Mouse (Mus musculus) adrenal gland, adult 18-20 months (tissue): ENCODE results near the gene Mboat7. TPM values are rescaled to one million over a fixed set of nuclear protein-coding genes. Genes with fewer than 3 reads are reported as not detected.
"Not testable (repeated sequence)": the region's sequence is repeated elsewhere in the genome, so short reads cannot be mapped to it uniquely, and the experiment has no call there.

Source experiments
- DNase-seq, 2 experiments: peaks; one replicate each; pipeline ENCODE4 v3.0.0; 2021 to 2022; ENCODE audit warnings: low spot score in 2 of 2
- long read RNA-seq, 2 experiments: library from polyadenylated mRNA; stranded (forward); transcript quantifications; one replicate each; pipeline ENCODE4 v2.0.0; 2021
- total RNA-seq, 2 experiments: library from RNA; stranded (reverse); gene quantifications; 1 replicate in 1 of 2; 2 replicates in 1 of 2; pipeline ENCODE4 v1.2.3; 2021

Mboat7 gene
- total RNA-seq: 10 to 100 TPM; 61.3 to 82.9 TPM
- long read RNA-seq, experiment 1, transcript Mboat7-201 (8 exons, 2,878 nt): major isoform, 47 of 64 reads
- long read RNA-seq, experiment 1, transcript Mboat7-206 (2 exons, 795 nt): minor isoform, 6 of 64 reads
- long read RNA-seq, experiment 1, partial matches to known transcripts: 2 of 64 reads
- long read RNA-seq, experiment 1, other reads (novel, unspliced or antisense): 9 of 64 reads
- long read RNA-seq, experiment 2, transcript Mboat7-201 (8 exons, 2,878 nt): major isoform, 74 of 95 reads
- long read RNA-seq, experiment 2, transcript Mboat7-206 (2 exons, 795 nt): minor isoform, 7 of 95 reads
- long read RNA-seq, experiment 2, partial matches to known transcripts: 5 of 95 reads
- long read RNA-seq, experiment 2, other reads (novel, unspliced or antisense): 7 of 95 reads

DNA sequence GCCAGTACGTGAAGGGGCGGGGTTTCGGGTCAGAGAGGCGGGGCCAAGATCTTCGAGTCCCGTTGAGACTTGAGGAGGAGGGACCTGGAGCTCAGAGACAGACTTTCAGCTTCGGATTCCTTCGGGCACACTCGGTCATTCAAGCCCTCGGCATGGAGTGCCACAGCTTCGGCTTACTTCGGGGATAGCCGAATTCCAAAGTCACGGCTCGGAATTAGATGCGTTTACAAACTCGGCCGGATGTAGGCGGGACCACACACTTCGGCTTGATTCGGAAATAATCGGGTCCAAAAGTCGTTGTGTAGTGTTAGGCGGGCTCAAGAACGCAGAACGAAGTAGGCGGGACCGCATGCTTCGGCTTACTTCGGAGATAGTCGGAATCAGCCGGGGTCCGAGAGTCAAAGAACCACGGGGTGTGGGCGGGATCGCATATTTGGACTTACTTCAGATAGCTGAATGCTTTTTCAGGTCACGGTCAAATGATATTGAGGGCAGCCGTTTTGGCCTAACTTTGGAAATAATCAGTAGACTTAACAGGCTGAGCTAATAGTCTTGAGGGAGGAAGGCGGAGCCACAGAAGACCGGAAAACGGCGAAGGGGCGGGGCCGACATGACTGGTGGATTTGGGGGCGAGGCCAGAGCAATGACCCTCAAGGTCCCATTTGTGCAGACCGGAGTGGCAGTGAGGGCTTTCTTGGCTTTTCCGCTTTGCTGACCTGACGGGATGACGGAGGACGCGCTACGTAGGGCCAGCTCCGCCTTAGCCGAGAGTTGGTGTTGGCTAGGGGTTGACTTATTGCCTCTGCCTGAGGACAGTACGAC is at the start of gene Mboat7:
Gene Mboat7 (minus strand): TSS at position 537 of the 822 bp plus-strand sequence.
- DNase-seq: peak; percentile 88 to 89

DNA sequence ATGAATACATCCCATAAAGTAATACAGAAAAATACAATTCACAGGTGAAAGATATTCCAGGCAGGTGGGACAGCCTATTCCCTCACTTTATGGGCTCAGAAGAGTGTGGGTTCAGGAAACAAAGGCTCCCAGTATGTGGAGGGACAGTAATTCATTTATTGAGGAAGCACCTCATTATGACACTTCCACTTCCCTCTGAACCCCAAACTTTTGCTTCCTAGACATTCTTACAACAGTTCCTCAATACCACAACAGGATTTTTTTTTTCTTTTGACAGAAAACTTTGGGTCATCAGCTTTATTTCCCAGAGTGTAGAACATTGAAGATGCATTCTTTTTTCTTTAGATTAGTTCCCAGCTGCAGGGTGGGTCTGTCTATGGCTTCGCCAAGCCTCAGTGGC is 39.4 kb upstream of the Mboat7 start:
- not testable (repeated sequence) for DNase-seq

- not testable (repeated sequence) for DNase-seq
Measured at GRCm38 (mm10) chr7:3725459-3725858, 32.1 kb upstream of the Mboat7 start.

- DNase-seq: not testable (repeated sequence)
Measured at GRCm38 (mm10) chr7:3720268-3720667, 26.9 kb upstream of the Mboat7 start, which contains the start of gene Pirb. Pirb (minus strand) TSS chr7:3720391.

- DNase-seq: no peak
Measured at GRCm38 (mm10) chr7:3715249-3715648, 21.9 kb upstream of the Mboat7 start.

DNA sequence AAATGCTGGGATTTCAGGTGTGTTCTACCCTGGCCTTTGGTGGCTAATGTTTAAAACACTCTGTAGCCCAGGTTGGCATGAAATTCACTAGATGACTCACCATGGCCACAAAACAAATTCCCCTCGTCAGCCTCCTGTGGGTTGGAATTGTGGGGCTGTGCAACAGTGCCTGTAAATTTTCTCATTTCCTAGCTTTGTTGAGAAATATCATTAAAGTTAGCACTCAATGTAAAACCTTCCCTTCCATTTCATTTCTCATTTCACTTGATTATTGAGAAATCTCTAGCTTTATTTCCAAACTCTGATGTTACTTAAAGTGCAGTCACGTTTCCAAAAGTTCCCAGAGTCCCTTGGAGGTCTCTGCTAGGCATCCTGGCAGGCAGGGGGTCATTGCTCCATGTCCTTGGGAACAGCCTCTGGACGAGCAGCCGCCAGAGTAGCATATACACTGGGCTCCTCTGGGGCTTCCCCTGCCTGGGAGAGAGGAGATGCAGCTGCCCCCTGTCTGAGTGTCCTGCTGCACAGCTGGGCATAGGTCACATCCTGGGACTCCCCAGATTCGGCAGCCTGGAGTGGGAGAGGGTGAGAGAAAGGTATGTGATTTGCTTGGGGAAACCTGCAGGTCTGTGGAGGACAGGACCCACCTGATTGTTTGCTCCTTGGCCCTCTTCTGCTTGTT is 19.1 kb upstream of the Mboat7 start:
- no peak for DNase-seq

DNA sequence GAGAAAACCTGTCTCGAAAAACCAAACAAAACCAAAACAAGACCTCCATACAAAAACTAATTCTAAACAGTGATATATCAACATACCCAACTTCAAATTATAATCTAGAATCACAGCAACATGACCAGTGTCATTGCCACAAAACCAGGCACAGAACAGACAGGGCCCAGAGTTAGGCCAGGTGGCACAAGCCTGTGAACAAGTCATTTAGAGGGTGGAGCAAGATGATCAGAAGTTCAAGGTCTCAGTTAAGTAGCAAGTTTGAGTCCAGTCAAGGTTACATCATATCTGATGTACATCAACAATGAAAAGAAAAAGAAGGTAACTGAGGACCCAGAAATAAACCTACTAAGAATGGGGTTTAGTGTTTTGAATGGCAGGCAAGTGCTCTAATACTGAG is 15.7 kb upstream of the Mboat7 start:
- DNase-seq: no peak

DNA sequence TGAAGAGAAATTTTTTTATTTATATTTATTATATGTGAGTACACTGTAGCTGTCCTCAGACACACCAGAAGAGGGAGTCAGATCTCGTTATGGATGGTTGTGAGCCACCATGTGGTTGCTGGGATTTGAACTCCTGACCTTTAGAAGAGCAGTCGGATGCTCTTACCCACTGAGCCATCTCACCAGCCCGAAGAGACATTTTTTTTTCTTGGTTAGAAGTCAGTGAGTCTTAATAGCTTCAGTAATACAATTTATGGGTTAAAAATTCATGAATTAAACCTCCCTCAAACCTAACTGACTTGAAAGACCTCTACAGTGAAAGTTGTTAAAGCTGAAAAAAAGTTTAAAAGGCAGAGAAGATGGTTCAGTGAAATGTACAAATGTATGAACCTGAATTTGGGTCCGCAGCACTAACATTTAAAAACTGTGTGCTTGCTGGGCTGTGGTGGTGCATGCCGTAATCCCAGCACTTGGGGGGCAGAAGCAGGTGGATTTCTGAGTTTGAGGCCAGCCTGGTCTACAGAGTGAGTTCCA is 15.2 kb upstream of the Mboat7 start:
- not testable (repeated sequence) for DNase-seq

DNA sequence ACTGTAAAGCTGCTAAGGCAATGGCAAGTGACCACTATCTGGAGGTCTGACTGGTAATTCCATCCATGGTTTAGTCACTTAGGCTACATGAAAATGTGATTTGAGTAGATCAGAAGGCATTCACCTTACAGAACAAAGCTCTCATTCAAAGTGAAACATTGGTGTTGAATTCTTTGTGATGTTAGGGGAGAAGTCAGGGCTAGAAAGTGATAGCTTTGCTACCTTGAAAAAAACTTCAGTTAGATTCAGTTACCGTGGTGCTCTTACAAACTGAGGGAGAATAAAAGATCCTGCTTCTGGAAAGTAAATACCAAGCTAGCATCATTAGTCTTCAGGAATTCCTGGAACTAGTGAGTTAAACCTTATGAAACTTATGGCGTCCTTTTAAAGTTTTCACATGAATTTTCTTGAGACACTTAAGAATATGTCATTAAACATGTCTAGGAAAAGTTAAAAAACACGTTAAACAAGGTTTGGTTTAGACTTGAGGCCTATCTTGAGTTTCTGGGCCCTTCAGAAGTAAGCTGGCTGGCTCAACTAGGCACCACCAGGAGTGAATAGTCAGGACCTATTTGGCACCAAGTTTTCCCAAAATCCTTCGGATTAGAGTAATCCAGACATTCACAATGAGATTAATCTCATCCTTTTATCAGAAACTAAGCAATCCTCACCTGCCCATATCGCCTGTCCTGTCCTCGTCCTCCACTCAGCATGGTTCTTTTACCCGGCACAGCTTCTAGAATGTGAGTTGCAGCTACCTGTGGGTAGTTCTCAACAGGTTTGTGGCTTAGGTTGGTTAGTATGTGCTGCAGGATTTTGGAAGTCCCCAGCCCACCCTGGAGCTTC is 14.5 kb upstream of the Mboat7 start:
- DNase-seq: no peak

GRCm38 (mm10) chr7:3707027-3707426 is 13.7 kb upstream of the Mboat7 start:
- DNase-seq: no peak

GRCm38 (mm10) chr7:3706343-3706934 is 13.1 kb upstream of the Mboat7 start:
- no peak for DNase-seq

DNA sequence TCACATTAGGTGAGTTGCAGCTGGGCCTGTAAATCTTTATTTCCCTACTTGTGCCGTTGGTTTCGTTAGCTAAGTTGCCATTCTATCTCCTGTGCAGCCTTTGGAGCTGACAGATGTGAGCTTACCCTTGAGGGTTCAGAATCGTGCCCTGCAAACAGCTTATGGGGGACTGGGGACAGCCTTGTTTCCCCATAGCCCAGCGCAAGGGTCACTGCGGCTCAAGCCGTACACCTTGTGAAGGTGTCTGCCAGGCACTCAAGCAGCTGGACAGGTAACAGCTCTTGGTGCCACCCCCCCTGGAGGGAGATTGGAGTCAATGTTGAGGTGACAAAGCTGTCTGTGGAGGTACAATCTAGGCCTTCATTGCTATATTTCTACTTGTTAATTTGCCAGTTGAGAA is 12.6 kb upstream of the Mboat7 start:
- no peak for DNase-seq

DNA sequence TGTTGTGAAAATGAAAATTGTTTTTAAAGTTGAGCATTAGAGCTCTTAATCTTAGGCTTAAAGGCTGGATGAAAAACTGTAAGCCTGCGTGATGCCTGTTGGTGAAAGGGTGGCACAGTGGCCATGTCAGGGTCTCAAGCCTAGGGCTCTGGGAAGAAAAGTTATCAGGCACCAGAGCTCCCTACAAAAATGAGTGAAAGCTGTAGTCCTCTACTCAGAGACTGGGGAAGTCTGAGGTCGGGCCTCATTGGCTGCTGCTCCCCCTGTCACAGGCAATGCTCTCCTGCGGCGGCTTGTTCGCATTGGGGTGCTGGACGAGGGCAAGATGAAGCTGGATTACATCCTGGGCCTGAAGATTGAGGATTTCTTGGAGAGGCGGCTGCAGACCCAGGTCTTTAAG is 12.1 kb upstream of the Mboat7 start:
- DNase-seq: not testable (repeated sequence)

DNA sequence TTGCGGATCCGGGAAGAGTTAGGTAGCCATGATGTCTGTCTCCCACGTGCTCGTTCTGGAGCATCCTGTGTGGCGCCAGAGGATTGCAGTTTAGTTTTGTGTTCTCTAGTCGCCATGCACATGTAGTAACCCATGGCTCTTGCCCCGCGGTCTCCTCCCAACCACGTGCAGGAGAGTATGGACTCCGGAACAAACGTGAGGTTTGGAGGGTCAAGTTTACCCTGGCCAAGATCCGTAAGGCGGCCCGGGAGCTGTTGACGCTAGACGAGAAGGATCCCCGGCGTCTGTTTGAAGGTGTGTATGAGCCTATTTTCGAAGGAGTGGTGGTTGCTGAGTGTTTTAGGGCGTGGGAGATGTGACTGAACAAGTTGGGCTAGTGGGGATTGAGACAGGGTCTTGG is 11.2 kb upstream of the Mboat7 start:
- DNase-seq: no peak

- peak; percentile 91 to 95 for DNase-seq
Measured at GRCm38 (mm10) chr7:3703879-3704441, 10.6 kb upstream of the Mboat7 start, which contains the start of gene Rps9. Rps9 (plus strand) TSS chr7:3703993.

- no peak for DNase-seq
Measured at GRCm38 (mm10) chr7:3703148-3703878, 10.0 kb upstream of the Mboat7 start.

DNA sequence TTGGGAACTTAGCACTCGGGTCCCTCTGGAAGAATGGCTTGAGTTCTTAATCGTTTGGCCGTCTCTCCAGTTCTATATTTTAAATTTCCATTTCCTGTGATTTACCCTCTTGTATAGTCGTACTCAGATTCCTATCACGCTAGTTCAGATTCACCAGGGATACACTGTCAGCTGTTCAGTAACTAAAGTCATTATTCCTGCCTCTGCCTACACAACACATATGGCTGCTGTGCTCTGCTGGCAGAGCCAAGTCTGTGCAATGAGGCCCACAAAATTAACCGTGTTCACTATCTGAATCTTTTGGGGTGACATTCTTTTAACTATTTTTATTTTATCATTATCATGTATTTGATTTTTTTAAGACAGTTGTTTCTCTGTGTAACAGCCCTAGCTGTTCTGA is 5.1 kb upstream of the Mboat7 start:
- no peak for DNase-seq

- not testable (repeated sequence) for DNase-seq
Measured at GRCm38 (mm10) chr7:3694949-3695305, 1.6 kb upstream of the Mboat7 start.
